Mouse (Mus musculus): Measurements from ENCODE around the gene Bicc1.

- TF ChIP-seq CTCF (IDR thresholded peaks at IDR 0.05; ENCODE audit: borderline replicate concordance, control insufficient read depth, extremely low read depth, insufficient read depth, low read length, poor library complexity) (no peak), POLR2A (IDR thresholded peaks at IDR 0.05; ENCODE audit: control insufficient read depth, extremely low read depth, insufficient read depth, low read length, poor library complexity) (no peak)
Measured at GRCm38 (mm10) chr10:71052748-71053147, 106.8 kb downstream of the Bicc1 start.
